Mouse (Mus musculus) CH12F3 (cell line): Measurements from ENCODE around the gene Klhdc7b.
"Not testable (repeated sequence)": the region's sequence is repeated elsewhere in the genome, so short reads cannot be mapped to it uniquely, and the experiment has no call there.

Experiments used
- in situ Hi-C: fragments of 300-500 bp; cut with MboI; formaldehyde crosslinking; loops from 2 replicates; pipeline ENCODE4 v1.14.3; 2020; ENCODE audit warnings: low sequenced_read_pairs

Gene Klhdc7b

GRCm38 (mm10) chr15:89426716-89427115 lies 42.0 kb downstream of the Klhdc7b start:
- in situ Hi-C loops, result no loop called here

GRCm38 (mm10) chr15:89428136-89428790 lies 43.5 kb downstream of the Klhdc7b start:
- in situ Hi-C loops, result no loop called here

GRCm38 (mm10) chr15:89428821-89429351 lies 44.2 kb downstream of the Klhdc7b start:
- in situ Hi-C loops, result no loop called here

GRCm38 (mm10) chr15:89429352-89430221 lies 44.9 kb downstream of the Klhdc7b start, which contains the start of the genes C730034F03Rik, Gm44502 and Chkb:
Gene C730034F03Rik, plus strand, starts transcription at chr15:89429589.
Gene Gm44502, minus strand, starts transcription at chr15:89429696.
Gene Chkb, minus strand, starts transcription at chr15:89429908.
- in situ Hi-C loops, result no loop called here

- in situ Hi-C loops, result no loop called here
Observed at GRCm38 (mm10) chr15:89430341-89430740, 45.6 kb downstream of the Klhdc7b start.

GRCm38 (mm10) chr15:89430771-89431170 lies 46.1 kb downstream of the Klhdc7b start:
- in situ Hi-C loops, result not testable (repeated sequence)

GRCm38 (mm10) chr15:89431271-89431670 lies 46.6 kb downstream of the Klhdc7b start:
- in situ Hi-C loops, result no loop called here

GRCm38 (mm10) chr15:89431806-89432205 lies 47.1 kb downstream of the Klhdc7b start:
- in situ Hi-C loops, result no loop called here

GRCm38 (mm10) chr15:89432946-89433345 lies 48.2 kb downstream of the Klhdc7b start:
- in situ Hi-C loops, result no loop called here

- in situ Hi-C loops, result no loop called here
Observed at GRCm38 (mm10) chr15:89434136-89434535, 49.4 kb downstream of the Klhdc7b start.

GRCm38 (mm10) chr15:89435878-89436277 lies 51.2 kb downstream of the Klhdc7b start:
- in situ Hi-C loops, result no loop called here
